Mouse (Mus musculus): Measurements from ENCODE around the gene Chmp4b. TPM values are rescaled to one million over a fixed set of nuclear protein-coding genes. Genes with fewer than 3 reads are reported as not detected.

The Chmp4b gene
- 144 TPM for polyA plus RNA-seq (2015; fragmentation: Illumina TruSeq; extraction: RNeasy Lipid Tissue Mini Kit (QIAGEN cat#74804); ENCODE audit: insufficient read depth, low replicate concordance)

DNA sequence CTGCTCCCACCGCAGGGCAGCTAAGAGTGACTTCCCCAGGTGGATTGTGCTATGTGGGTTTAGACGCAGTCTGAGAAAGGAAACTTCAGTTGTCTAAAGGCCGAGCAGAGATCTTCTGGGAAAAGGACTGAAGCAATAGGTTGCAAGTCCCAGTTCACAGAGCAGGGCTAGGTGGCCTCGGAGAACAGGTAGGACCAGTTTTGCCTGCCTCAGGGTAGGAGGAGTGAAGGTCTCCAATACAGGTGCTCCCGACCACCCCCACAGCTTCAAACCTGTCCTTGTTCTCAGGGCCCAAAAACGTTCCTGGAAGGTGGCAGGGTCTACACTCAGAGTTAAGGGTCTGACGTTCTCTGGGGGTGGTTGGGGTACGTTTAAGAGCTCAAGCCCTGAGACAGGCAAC is at the start of gene Chmp4b:
TSS of gene Chmp4b (plus strand) at position 343 of the 400 bp plus-strand sequence.

GRCm38 (mm10) chr2:154603638-154604153 is 47.8 kb upstream of the Chmp4b start, which contains the start of gene Pxmp4:
Pxmp4 (minus strand) TSS chr2:154603708.

GRCm38 (mm10) chr2:154613118-154614115 is 38.1 kb upstream of the Chmp4b start, which contains the start of the genes Zfp341 and 4930519P11Rik:
Zfp341 (plus strand) TSS chr2:154613297.
4930519P11Rik (minus strand) TSS chr2:154613437.

Other genes starting within 250 kb of the Chmp4b start
- gene Snta1, start 243.6 kb upstream of the Chmp4b start, polyA plus RNA-seq (2015; fragmentation: Illumina TruSeq; extraction: RNeasy Lipid Tissue Mini Kit (QIAGEN cat#74804); ENCODE audit: insufficient read depth, low replicate concordance) = 2.1 TPM
- 16.1 TPM for gene Cbfa2t2, start 215.2 kb upstream of the Chmp4b start, polyA plus RNA-seq (2015; fragmentation: Illumina TruSeq; extraction: RNeasy Lipid Tissue Mini Kit (QIAGEN cat#74804); ENCODE audit: insufficient read depth, low replicate concordance)
- not detected for gene 1700003F12Rik, start 104.6 kb upstream of the Chmp4b start, polyA plus RNA-seq (2015; fragmentation: Illumina TruSeq; extraction: RNeasy Lipid Tissue Mini Kit (QIAGEN cat#74804); ENCODE audit: insufficient read depth, low replicate concordance)
- not detected for gene Actl10, start 99.9 kb upstream of the Chmp4b start, polyA plus RNA-seq (2015; fragmentation: Illumina TruSeq; extraction: RNeasy Lipid Tissue Mini Kit (QIAGEN cat#74804); ENCODE audit: insufficient read depth, low replicate concordance)
- 0.40 TPM for gene Necab3, start 92.8 kb upstream of the Chmp4b start, polyA plus RNA-seq (2015; fragmentation: Illumina TruSeq; extraction: RNeasy Lipid Tissue Mini Kit (QIAGEN cat#74804); ENCODE audit: insufficient read depth, low replicate concordance)
- gene E2f1, start 81.8 kb upstream of the Chmp4b start, polyA plus RNA-seq (2015; fragmentation: Illumina TruSeq; extraction: RNeasy Lipid Tissue Mini Kit (QIAGEN cat#74804); ENCODE audit: insufficient read depth, low replicate concordance) = 4.3 TPM
- 12.2 TPM for gene Pxmp4, start 48.0 kb upstream of the Chmp4b start, polyA plus RNA-seq (2015; fragmentation: Illumina TruSeq; extraction: RNeasy Lipid Tissue Mini Kit (QIAGEN cat#74804); ENCODE audit: insufficient read depth, low replicate concordance)
- gene Zfp341, start 38.4 kb upstream of the Chmp4b start, polyA plus RNA-seq (2015; fragmentation: Illumina TruSeq; extraction: RNeasy Lipid Tissue Mini Kit (QIAGEN cat#74804); ENCODE audit: insufficient read depth, low replicate concordance) = 1.9 TPM
- not detected for gene 4930519P11Rik, start 38.3 kb upstream of the Chmp4b start, polyA plus RNA-seq (2015; fragmentation: Illumina TruSeq; extraction: RNeasy Lipid Tissue Mini Kit (QIAGEN cat#74804); ENCODE audit: insufficient read depth, low replicate concordance)
- not detected for gene Gm14214, start 118.3 kb downstream of the Chmp4b start, polyA plus RNA-seq (2015; fragmentation: Illumina TruSeq; extraction: RNeasy Lipid Tissue Mini Kit (QIAGEN cat#74804); ENCODE audit: insufficient read depth, low replicate concordance)
- gene Raly, start 139.4 kb downstream of the Chmp4b start, polyA plus RNA-seq (2015; fragmentation: Illumina TruSeq; extraction: RNeasy Lipid Tissue Mini Kit (QIAGEN cat#74804); ENCODE audit: insufficient read depth, low replicate concordance) = 128 TPM
- gene a, start 139.7 kb downstream of the Chmp4b start, polyA plus RNA-seq (2015; fragmentation: Illumina TruSeq; extraction: RNeasy Lipid Tissue Mini Kit (QIAGEN cat#74804); ENCODE audit: insufficient read depth, low replicate concordance) = not detected
- 125 TPM for gene Eif2s2, start 241.2 kb downstream of the Chmp4b start, polyA plus RNA-seq (2015; fragmentation: Illumina TruSeq; extraction: RNeasy Lipid Tissue Mini Kit (QIAGEN cat#74804); ENCODE audit: insufficient read depth, low replicate concordance)

Data from spleen, adult 10 weeks (tissue).